Mouse (Mus musculus) left cerebral cortex, postnatal 10 days (tissue): ENCODE measurements at regions not wholly inside any gene's neighbourhood (a gene's known extent, or its start where the extent isn't known, plus 50 kb on each side); places are given as distances from the start of the nearest gene placed in this dataset.

Source experiments
- DNase-seq, 2 experiments: peaks; one replicate each; pipeline ENCODE4 v3.0.0; 2021 to 2022; ENCODE audit warnings: low spot score in 2 of 2, mixed read lengths in 1 of 2; ENCODE audit errors: extremely low spot score in 1 of 2
- intact Hi-C: fragments of 180-260 bp; cut with DNase I; formaldehyde crosslinking; loops from one replicate; pipeline ENCODE4 v1.15.1; 2025

DNA sequence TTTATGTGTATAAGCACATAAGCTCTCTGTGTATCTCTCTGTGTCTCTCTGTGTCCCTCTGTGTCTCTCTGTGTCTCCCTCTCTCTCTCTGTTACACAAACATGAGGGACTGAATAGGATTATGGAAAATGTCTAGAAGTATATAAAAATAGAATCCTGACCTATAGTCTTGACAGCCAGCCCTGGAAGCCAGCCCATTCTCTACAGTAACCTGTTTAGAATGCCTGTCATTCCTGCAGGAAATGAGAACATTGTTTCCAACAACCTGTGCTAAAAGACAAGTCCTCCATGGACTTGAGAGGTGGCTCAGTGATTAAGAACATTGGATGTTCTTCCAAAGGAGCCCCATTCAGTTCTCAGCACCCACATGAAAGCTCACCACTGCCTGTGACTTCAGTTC, 714.4 kb downstream of the Tns3 start:
- no peak for DNase-seq
- intact Hi-C loops, result no loop called here

DNA sequence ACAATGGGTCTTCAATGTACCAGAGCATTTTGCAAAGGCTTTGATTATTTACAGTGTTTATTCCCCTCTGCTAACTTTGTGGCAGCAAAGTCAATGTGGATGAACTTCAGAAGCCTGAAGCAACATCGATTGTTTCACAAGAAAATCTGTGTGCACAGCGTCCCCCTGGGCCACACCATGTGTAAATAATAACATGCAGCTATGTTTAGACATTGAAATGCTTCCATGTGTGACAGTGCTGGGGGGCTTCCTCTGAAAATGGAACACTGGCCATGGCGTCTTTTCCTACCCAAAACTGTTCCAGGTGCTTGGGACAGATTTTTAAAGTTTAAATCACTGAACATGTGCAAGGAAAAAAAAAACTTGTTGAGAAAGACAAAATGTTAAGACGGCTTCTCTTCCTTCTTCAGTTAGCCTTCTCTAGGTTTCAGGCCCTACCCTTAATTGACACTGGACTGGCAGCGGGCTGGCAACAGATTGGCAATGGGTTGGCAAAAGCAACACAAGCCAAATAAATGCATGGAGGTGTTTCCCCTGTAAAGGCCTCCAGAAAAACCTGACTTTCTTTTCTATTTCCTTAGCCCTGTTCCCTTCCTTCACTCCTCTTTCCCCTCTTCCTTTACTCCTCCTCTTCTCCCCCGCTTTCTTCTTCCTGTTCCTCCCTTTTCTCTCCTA, 715.0 kb downstream of the Tns3 start:
- intact Hi-C loops, result no loop called here
- DNase-seq, result no peak

DNA sequence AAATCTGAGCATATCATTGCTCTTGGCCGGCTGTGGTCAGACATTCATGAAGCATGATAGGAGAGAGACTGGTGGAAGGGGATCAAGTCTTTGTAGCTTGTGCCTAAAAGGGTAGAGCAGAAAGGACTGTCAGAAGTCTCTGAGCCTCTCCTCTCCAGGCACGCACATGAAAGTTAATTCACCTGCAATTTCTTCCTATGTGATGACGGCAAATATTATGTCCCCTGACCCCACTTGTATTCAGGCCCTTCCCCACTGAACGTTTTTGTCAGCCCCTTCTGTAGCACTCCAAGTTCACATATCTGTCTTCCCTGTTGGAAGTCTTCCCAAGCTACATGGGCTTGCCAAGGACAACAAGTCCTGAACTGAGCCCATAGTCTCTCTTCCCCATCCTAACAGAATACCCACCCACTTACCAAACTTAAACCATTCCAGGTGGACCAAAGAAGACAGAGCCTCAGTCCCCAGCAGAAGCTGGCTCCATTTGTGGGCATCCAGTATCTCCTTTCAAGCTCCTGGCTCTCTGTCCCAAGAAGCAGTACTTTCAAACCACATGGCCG, 719.3 kb downstream of the Tns3 start:
- intact Hi-C loops, result no loop called here

DNA sequence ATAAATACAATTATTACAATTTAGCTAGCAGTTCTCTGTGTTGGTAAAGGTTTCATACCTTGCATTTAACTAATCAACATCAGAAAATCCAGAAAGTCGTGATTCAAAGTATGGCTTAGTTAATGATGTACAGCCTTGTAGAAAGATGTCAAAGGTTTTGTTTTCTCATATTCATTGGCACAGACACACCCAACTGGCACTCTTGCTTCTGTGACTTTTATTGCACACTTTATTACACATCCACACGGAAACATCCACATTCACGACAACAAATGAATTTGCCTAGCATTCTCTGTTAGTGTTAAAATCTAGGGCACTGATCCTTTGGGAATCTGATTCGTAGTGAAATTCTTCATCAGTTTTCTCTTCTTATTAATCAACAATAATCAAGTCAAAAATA, 720.0 kb downstream of the Tns3 start:
- intact Hi-C loops, result no loop called here
- no peak for DNase-seq

More for the DNA sequence above, 719.3 kb downstream of the Tns3 start:
- no peak for DNase-seq

DNA sequence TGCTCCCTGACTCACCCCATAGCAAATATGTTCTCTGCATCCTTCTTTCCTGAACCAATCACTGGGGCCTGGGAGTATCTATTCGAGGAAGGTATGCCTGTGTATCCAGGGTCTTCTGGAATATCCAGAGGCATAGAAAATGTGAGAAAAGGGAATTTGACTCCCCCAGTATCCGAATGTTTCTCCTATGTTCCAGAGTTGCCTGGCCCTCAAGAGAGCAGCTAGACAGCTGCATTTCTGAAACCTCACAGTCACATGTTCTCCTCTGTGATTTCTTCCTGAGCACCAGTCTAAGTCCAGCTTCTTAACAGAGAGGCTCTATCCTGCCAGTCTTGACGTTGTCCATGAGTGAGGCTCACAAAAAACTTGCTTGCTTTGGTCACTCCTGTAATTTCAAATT, 719.9 kb upstream of the Igfbp3 start:
- intact Hi-C loops, result no loop called here
- no peak for DNase-seq

DNA sequence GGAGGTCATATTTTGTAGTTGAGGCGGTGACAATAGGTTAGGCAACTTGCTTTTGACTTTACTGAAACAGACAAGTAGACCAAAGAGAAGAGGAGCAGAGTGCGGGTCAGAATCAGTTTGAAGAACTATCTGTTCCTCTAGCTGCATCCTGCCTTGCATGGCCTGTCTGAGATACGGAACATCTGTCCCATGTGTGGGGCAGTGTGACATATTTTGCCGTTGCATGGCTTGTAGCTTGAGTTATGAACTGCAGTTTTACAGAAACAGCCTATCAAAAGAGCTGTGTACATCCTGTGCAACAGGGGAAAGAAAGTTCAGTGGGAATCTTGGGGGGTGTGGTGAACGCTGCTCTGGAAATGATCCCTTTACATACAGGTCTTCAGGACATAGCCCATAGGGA, 718.9 kb upstream of the Igfbp3 start:
- intact Hi-C loops, result no loop called here
- DNase-seq, result no peak

DNA sequence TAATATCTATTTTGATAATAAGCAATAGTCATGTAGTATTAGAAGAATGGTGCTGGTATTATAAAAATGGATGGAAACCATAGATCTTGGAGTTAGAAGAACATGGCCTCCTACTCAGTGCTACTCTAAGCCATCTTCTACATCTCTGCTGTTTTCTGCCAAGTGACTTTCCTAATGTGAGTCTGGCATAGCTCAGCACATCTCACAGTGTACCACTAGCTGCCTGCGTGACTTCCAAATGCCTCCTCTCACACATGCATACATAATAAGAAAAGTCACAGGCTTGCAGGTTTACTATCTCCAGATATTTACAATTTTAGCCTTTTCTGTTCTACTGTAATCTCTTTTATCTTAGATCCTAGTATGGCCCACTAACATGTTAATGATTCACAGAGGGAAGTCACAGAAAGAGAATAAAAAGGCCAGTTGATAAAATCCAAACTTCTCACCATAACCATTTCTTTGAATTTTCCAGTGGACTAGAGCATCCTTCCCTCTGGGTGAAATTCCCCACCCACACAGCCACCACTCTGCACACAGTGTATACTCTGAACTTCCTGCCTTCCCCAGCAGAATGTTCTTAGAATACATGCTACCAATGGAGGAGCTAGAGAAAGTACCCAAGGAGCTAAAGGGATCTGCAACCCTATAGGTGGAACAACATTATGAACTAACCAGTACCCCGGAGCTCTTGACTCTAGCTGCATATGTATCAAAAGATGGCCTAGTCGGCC, 717.5 kb upstream of the Igfbp3 start:
- intact Hi-C loops, result no loop called here
- no peak for DNase-seq

DNA sequence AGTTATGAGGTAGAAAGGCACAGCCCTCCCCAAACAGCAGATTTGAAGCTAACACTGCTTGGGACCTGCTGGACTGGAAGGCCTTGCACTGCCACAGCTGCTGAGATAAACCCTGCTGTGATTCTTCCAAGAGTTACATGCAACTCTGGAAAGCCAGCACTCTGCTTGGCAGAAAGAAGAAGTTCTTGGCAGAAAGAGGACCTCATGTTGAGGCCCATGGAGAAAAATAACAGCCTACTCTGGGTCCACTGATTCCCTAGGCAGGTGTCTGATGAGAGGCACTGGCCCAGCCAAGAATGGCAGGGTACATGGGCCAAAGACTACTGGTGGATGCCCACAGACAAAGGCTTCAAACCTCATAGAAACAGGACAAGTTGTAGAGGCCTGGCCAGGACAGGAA, 714.0 kb upstream of the Igfbp3 start:
- no peak for DNase-seq
- intact Hi-C loops, result no loop called here

DNA sequence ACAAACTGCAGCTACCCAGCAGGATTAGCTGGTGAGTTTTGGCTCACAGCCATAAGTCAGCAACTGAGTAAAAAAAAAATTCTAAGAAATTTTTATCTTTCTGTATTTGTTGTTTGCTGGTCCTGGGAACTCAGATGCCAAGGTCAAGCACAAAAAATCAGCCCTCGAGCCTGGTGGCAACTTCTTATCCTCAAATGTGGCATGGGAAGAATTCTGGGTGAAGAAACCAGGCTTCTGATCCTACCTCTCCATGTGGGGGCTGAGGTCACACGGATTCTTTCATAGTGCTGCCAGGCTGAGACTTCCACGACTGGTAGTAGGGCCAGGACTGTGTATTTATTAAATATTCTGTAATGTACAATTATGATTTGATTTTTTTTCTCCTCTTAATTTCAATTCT, 698.3 kb upstream of the Igfbp3 start:
- intact Hi-C loops, result no loop called here
- no peak for DNase-seq

DNA sequence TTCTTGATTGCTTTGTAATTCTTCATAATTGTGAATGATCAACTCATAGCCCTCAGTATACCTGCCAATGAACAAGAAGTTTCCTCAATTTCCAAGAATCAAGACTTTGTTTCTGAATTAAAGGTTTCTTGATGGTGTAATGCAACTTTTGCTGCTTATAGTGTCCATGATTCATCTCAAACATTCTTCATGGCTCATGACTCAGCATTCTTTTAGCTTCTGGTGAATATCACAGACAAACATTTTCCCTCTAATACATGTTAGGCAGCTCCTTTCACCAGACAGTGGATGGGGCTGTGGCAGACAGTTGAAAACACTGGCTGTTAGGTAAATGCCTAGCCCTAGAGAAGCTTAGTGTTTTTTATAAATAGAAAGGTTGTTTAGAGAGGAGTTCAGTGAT, 686.5 kb upstream of the Igfbp3 start:
- intact Hi-C loops, result no loop called here
- DNase-seq, result no peak

DNA sequence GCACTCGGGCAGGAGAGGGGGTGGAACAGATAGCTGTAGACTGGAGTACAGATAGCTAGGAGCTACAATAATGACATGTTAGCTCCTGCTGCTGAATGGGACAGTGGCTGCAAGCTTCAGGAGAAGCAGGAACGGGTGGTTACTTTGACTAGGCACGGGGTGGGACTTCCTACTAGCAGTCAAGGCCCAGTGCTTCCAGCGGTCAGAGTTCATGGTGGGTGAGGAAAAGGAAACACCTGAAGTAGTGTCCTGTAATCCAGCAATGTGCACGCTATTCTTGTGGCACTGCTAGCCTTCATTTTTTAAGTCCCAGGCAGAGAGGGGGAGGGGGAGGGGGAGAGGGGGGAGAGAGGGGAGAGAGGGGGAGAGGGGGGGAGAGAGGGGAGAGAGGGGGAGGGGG, 684.5 kb upstream of the Igfbp3 start:
- intact Hi-C loops, result no loop called here
- no peak for DNase-seq

DNA sequence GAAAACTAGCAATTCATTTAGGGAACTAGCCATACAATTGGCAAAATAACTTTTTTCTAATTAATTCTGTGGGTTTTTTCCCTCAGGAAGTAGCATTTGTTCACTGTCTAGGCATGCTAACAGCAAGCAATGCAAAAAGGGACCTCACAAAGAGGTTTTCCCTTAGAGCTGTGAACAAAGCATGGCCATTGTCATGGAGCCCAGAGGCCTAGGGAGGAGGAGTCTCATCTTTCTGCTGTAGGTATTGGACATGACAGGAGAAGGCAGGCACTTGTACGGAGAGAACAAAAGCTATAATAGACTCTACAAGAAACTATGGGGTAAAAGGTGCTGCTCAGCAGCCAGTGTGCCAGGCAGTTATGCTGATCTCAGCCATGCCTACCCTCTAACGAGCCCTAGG, 666.8 kb upstream of the Igfbp3 start:
- no peak for DNase-seq
- intact Hi-C loops, result no loop called here

DNA sequence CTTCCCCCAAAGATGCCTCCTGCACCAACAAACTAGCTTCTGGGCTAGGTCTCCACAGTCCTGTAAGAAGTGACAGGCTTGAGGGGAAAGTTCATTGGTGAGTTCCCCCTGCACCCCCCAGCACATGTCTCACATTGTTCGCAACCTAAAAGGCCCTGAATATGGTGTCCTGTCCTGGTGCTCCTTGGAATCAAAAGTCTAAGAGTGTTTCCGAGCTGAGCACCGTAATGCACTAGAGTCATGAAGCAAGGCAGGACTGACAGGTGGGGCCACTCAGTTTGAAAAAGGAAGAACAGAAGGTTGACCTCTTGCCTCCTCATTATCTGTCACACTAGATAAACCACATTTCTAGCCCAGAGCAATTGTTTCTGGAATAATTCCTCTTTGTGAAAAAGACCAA, 650.4 kb upstream of the Igfbp3 start:
- no peak for DNase-seq
- intact Hi-C loops, result no loop called here

DNA sequence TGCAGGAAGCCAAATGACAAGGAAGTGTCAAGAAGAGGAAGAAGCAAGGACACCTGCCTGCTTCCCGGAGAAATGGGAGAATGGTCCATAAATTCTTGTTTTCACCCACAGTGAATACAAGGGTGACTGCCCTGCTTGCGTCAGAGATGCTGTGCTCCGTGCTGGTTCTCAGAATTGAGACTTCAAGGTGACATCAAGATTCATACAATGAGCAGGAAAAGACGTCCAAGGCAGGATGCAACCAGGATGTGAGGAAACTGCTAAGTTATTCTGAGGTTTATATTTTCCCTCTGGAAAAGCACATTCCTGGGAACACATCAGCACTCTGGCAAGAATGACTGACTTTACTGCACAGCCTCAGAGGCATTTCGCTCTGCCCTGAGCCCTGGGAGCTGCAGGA, 650.0 kb upstream of the Igfbp3 start:
- intact Hi-C loops, result no loop called here
- DNase-seq, result no peak

DNA sequence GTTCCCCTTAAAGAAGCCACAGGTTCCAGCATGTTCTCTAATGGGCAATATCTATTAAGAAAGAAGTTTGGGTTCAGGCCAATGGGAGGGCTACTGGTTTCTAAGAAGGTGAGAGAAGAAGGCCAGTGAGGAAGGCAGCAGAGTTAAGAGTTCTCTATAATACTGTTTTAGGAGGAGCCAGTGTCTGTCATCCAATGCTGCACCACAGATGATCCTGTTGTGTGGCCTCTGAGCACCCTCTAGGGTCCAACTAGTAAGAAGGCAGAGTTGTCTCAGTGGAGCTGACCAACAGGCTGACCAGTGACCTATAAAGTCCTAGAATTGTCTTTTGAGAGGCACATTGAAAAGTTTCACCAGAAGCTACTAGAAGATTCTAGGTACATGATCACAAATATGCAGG, 648.8 kb upstream of the Igfbp3 start:
- intact Hi-C loops, result no loop called here
- no peak for DNase-seq

DNA sequence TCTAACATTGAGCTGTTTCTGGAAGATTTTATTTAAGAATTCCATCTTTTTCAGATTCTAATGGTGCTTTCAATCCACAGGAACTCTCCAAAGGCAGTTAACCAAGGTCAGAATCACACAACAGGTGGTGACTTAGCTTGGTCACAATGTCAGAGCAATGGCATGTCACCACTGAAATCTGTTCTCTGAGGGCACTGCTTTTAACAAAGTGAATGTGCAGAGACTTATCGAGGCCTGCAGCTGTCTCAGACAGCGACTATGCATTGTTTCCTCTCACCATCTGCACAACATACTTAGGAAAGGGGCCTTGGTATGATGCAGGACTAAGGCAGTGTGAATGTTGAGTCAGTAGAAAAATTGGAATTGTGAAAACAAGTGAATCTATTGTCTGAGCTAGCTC, 638.9 kb upstream of the Igfbp3 start:
- intact Hi-C loops, result no loop called here
- DNase-seq, result no peak

DNA sequence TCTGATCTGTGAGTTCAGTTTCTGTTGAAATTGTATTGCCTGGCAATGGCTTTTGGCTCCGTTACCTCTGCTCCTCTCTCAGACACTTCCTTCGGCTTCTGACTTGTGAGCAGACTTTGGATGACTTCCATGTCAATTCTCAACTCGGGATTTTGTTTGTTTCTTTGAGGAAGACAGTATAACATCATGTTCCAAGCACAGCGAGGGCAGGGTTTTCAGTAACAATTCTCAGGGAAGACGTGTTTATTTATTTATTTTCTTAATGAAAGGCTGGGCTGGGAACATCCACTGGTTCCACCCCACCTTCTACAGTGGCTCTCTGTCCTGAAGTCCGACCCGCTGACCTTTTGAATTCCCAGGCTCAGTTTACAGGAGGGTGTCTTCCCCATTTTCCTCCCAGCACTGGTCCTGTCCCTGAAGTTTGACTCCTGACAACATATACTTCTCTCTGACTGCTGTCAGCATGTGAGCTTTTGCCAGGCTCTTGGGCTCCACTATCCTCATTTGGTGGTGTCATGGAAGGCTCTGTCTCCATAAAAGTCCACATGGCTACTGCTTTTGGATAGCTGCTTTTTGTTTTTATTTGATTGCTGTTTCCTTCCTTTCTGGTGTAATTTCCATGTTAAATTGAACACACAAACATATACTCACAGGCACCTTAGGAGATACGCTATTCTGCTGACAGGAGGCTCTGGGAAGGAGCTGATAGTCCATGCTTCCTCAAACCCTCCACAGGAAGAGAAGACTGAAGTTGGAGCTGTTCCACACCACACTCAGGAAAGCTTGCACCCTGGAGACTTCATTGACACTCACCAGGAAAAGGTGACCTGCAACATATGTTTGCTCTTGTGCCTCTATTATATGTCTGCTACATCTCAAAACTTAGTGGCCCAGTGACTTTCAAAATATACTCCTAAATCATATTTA, 624.9 kb upstream of the Igfbp3 start:
- intact Hi-C loops, result no loop called here
- peak in 1 of 2 experiments; percentile 15 for DNase-seq

DNA sequence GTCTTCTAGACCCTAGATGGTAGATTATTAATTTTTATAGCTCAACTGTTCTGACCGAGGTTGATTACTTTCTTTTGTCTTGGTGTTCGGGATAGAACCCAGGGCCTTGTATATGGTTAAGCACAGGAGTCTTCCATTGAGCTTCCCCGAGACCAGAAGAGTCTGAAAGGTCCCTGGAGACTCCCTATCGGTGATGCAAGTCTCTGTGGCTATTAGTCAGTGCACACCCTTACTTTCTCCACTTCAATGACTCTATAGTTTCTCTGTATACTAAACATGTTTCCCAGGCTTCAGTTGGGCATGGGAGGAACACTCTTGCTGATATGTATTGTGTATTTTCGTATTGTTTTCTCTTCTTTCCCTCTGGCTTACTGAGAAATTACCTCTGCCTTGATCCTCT, 623.8 kb upstream of the Igfbp3 start:
- intact Hi-C loops, result no loop called here
- DNase-seq, result no peak

DNA sequence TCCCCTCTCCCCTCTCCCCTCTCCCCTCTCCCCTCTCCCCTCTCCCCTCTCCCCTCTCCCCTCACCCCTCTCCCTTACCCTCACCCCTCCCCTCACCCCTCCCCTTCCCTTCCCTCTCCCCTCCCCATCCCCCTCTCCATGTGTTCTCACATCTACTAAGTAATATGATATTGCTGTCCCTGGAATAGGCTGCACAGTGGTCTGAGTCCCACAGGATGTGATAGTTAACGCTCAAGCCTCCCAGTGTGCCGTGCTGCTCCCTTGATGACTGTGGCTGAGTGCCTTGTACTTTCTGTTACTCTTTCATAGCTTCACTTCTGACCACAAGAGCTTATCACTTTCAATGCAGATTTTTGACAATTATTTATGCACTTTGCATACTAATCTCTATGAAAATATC, 620.4 kb upstream of the Igfbp3 start:
- intact Hi-C loops, result no loop called here
- DNase-seq, result no peak

DNA sequence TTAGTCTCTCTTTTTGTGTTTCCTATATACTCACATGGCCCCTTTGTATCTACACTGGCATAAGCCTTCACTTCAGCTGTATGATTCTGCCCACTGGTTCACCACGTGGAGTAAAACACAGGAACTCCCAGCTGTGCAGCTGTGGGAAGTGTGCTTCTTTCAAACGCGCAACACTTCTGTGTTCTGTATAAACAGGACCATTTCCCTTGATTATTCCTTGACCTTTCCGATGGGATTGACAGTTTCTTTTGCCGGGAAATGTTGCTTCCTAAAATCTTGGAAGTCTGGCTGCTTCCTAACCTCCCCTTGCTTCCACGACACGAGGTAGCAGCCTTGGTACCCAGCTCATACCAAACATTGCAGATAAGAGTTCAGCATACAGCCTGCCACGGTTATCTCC, 618.7 kb upstream of the Igfbp3 start:
- intact Hi-C loops, result no loop called here
- DNase-seq, result no peak
